Mouse (Mus musculus): Measurements from ENCODE around the gene Olfr566. TPM values are rescaled to one million over a fixed set of nuclear protein-coding genes. Genes with fewer than 3 reads are reported as not detected.

The Olfr566 gene
- polyA plus RNA-seq (2014; fragmentation: Nextera tagmentation; extraction: Ambion mirVana) = not detected in 2 replicates

DNA sequence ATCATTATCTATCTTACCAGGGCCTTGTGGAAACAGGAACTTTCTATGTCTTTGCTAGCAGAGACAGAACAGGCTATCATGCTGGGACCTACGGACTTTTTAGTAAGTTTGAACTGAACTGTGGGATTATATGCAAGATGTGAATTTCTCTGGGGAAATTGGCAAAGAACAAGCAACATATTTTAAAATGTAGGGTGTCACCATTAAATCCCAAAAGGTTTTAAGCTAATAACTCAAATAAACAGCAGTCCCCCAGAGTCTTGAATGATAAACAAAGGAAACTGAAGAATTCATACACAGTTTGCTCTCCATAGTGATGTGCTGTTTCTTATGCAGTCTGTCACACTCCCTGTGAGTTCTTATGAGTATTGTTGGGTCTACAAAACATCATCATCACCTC lies at the start of gene Olfr566:
Gene Olfr566, minus strand, starts transcription at position 101 of the 400 bp plus-strand sequence.
- no peaks in the 10 kb centered on the region for H3K27me3 ChIP-seq (replicated peaks; ENCODE audit: control insufficient read depth, insufficient read depth, low read length)
- H3K4me1 ChIP-seq (ENCODE audit: control insufficient read depth, insufficient read depth, low read length) = no peaks in the 10 kb centered on the region
- 77% methylated on average over 1 of the region's 1 CpGs for WGBS
- no peak within 1 kb of the TSS for H3K4me3 ChIP-seq (ENCODE audit: low read depth, low read length)
- no peak within 1 kb of the TSS for H3K9ac ChIP-seq (ENCODE audit: low read length)
- DNase-seq (ENCODE audit: low spot score) (no peak), ATAC-seq (no peak)
- no peaks in the 10 kb centered on the region for H3K9me3 ChIP-seq (replicated peaks; ENCODE audit: control insufficient read depth, low read length)
- no peaks in the 10 kb centered on the region for H3K36me3 ChIP-seq (ENCODE audit: control insufficient read depth, insufficient read depth, low read length)
- no peak within 1 kb of the TSS for H3K4me2 ChIP-seq (ENCODE audit: low read length)
- H3K27ac ChIP-seq (ENCODE audit: low read depth, low read length) = no peak within 1 kb of the TSS

DNA sequence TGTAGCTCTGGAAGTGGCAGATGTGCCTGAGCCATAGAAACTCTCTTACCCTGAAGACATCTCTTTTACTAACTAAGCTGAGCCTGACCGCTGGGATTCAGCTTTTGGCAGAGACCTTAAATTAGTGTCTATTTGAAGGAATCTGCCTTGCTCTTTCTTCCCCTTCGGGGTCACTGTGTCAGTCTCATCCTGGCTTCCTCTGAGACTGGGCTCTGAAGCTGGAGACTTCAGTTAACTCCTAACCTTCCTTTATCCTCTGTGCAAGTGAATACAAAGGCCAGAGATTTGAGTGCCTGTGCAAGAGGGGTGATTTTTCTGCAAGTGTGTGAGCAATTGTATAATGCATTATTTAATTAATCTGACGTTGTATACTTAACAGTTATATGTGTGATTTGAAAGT lies 32.2 kb upstream of the Olfr566 start, which contains the start of gene Olfr569:
Gene Olfr569, minus strand, starts transcription at position 101 of the 400 bp plus-strand sequence.
- no peaks in the 10 kb centered on the region for H3K27me3 ChIP-seq (replicated peaks; ENCODE audit: control insufficient read depth, insufficient read depth, low read length)
- no peak within 1 kb of the TSS for H3K4me3 ChIP-seq (ENCODE audit: low read depth, low read length)
- no peaks in the 10 kb centered on the region for H3K36me3 ChIP-seq (ENCODE audit: control insufficient read depth, insufficient read depth, low read length)
- H3K4me2 ChIP-seq (ENCODE audit: low read length) = no peak within 1 kb of the TSS
- H3K4me1 ChIP-seq (ENCODE audit: control insufficient read depth, insufficient read depth, low read length) = no peaks in the 10 kb centered on the region
- 74% methylated on average over 3 of the region's 3 CpGs for WGBS
- no peak within 1 kb of the TSS for H3K9ac ChIP-seq (ENCODE audit: low read length)
- H3K9me3 ChIP-seq (replicated peaks; ENCODE audit: control insufficient read depth, low read length) = no peaks in the 10 kb centered on the region
- no peak for DNase-seq (ENCODE audit: low spot score)
- H3K27ac ChIP-seq (ENCODE audit: low read depth, low read length) = no peak within 1 kb of the TSS
- no peak for ATAC-seq

DNA sequence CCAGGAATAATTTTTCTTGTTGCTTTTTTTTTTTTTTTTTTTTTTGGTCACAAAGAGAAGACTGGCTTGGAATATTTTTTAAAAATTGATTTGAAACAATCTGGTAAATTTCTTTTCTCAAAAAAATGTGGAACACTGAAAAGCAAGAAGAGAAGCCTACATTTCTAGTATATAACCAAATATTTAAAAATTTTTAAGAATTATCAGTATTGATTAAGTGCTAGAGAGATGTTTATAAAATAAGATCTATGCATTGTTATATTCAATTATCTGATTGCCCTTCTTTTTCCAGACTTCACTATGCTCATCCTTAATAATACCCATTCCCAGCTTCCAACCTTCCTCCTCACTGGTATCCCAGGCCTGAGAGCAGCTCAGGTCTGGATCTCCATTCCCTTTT lies 18.3 kb upstream of the Olfr566 start, which contains the start of gene Olfr568:
Gene Olfr568, plus strand, starts transcription at position 301 of the 400 bp plus-strand sequence.
- H3K36me3 ChIP-seq (ENCODE audit: control insufficient read depth, insufficient read depth, low read length) = no peaks in the 10 kb centered on the region
- H3K27ac ChIP-seq (ENCODE audit: low read depth, low read length) = no peak within 1 kb of the TSS
- no peak within 1 kb of the TSS for H3K9ac ChIP-seq (ENCODE audit: low read length)
- H3K4me2 ChIP-seq (ENCODE audit: low read length) = no peak within 1 kb of the TSS
- DNase-seq (ENCODE audit: low spot score) (no peak), ATAC-seq (no peak)
- no peak within 1 kb of the TSS for H3K4me3 ChIP-seq (ENCODE audit: low read depth, low read length)
- H3K9me3 ChIP-seq (replicated peaks; ENCODE audit: control insufficient read depth, low read length) = no peaks in the 10 kb centered on the region
- H3K4me1 ChIP-seq (ENCODE audit: control insufficient read depth, insufficient read depth, low read length) = no peaks in the 10 kb centered on the region
- H3K27me3 ChIP-seq (replicated peaks; ENCODE audit: control insufficient read depth, insufficient read depth, low read length) = no peaks in the 10 kb centered on the region

DNA sequence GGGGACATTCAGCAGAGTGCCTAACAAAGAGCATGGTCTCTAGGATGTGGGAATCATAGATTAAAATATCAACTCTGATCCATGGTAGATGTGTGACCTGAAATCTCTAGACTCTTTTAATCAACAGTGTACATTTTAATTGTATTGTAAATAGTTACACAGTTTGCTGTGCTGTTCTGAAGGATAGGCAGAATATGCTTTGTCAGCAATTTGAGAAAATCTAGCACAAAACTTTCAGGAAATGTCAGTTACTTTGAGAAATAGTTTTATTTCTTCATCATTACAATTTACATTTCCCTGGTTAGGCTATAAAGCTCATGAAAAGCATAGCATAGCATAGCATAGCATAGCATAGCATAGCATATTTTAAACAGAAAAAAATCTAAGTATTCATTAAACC lies 2.8 kb downstream of the Olfr566 start:
- Histone ChIP-seq H3K9me3 (replicated peaks; ENCODE audit: control insufficient read depth, low read length) (no peaks in the 10 kb centered on the region), H3K4me3 (ENCODE audit: low read depth, low read length) (no peak overlapping the region), H3K27me3 (replicated peaks; ENCODE audit: control insufficient read depth, insufficient read depth, low read length) (no peaks in the 10 kb centered on the region), H3K36me3 (ENCODE audit: control insufficient read depth, insufficient read depth, low read length) (no peaks in the 10 kb centered on the region), H3K4me1 (ENCODE audit: control insufficient read depth, insufficient read depth, low read length) (no peaks in the 10 kb centered on the region), H3K27ac (ENCODE audit: low read depth, low read length) (no peak overlapping the region), H3K4me2 (ENCODE audit: low read length) (no peak overlapping the region), H3K9ac (ENCODE audit: low read length) (no peak overlapping the region)
- ATAC-seq = no peak
- no peak for DNase-seq (ENCODE audit: low spot score)

Other genes with a start within 250 kb of the Olfr566 start
- gene Olfr553, start 240.5 kb downstream of the Olfr566 start, polyA plus RNA-seq (2014; fragmentation: Nextera tagmentation; extraction: Ambion mirVana) = not detected in 2 replicates
- gene Olfr554, start 220.3 kb downstream of the Olfr566 start, polyA plus RNA-seq (2014; fragmentation: Nextera tagmentation; extraction: Ambion mirVana) = not detected in 2 replicates
- gene Olfr555, start 199.9 kb downstream of the Olfr566 start, polyA plus RNA-seq (2014; fragmentation: Nextera tagmentation; extraction: Ambion mirVana) = not detected in 2 replicates
- gene Olfr556, start 193.9 kb downstream of the Olfr566 start, polyA plus RNA-seq (2014; fragmentation: Nextera tagmentation; extraction: Ambion mirVana) = not detected in 2 replicates
- 4.4 and 5.8 TPM in 2 replicates for gene Trim68, start 171.4 kb downstream of the Olfr566 start, polyA plus RNA-seq (2014; fragmentation: Nextera tagmentation; extraction: Ambion mirVana)
- not detected in 2 replicates for gene Olfr557, start 162.9 kb downstream of the Olfr566 start, polyA plus RNA-seq (2014; fragmentation: Nextera tagmentation; extraction: Ambion mirVana)
- gene Olfr558, start 156.6 kb downstream of the Olfr566 start, polyA plus RNA-seq (2014; fragmentation: Nextera tagmentation; extraction: Ambion mirVana) = not detected in 2 replicates
- gene Olfr33, start 139.7 kb downstream of the Olfr566 start, polyA plus RNA-seq (2014; fragmentation: Nextera tagmentation; extraction: Ambion mirVana) = not detected in 2 replicates
- not detected in 2 replicates for gene Olfr559, start 131.3 kb downstream of the Olfr566 start, polyA plus RNA-seq (2014; fragmentation: Nextera tagmentation; extraction: Ambion mirVana)
- not detected in 2 replicates for gene Olfr560, start 99.4 kb downstream of the Olfr566 start, polyA plus RNA-seq (2014; fragmentation: Nextera tagmentation; extraction: Ambion mirVana)
- 0.06 TPM in 1 of 2 replicates, not detected in the other for gene Olfr78, start 99.3 kb downstream of the Olfr566 start, polyA plus RNA-seq (2014; fragmentation: Nextera tagmentation; extraction: Ambion mirVana)
- not detected in 2 replicates for gene Olfr561, start 87.5 kb downstream of the Olfr566 start, polyA plus RNA-seq (2014; fragmentation: Nextera tagmentation; extraction: Ambion mirVana)
- not detected in 2 replicates for gene Olfr564, start 55.3 kb downstream of the Olfr566 start, polyA plus RNA-seq (2014; fragmentation: Nextera tagmentation; extraction: Ambion mirVana)
- not detected in 2 replicates for gene Olfr568, start 18.4 kb upstream of the Olfr566 start, polyA plus RNA-seq (2014; fragmentation: Nextera tagmentation; extraction: Ambion mirVana)
- gene Olfr569, start 32.1 kb upstream of the Olfr566 start, polyA plus RNA-seq (2014; fragmentation: Nextera tagmentation; extraction: Ambion mirVana) = not detected in 2 replicates
- 0.15 TPM in 1 of 2 replicates, not detected in the other for gene Olfr570, start 35.8 kb upstream of the Olfr566 start, polyA plus RNA-seq (2014; fragmentation: Nextera tagmentation; extraction: Ambion mirVana)
- not detected in 2 replicates for gene Olfr571, start 58.8 kb upstream of the Olfr566 start, polyA plus RNA-seq (2014; fragmentation: Nextera tagmentation; extraction: Ambion mirVana)
- not detected in 2 replicates for gene Olfr572, start 65.6 kb upstream of the Olfr566 start, polyA plus RNA-seq (2014; fragmentation: Nextera tagmentation; extraction: Ambion mirVana)
- not detected in 2 replicates for gene Olfr573-ps1, start 83.8 kb upstream of the Olfr566 start, polyA plus RNA-seq (2014; fragmentation: Nextera tagmentation; extraction: Ambion mirVana)
- not detected in 2 replicates for gene Olfr574, start 89.7 kb upstream of the Olfr566 start, polyA plus RNA-seq (2014; fragmentation: Nextera tagmentation; extraction: Ambion mirVana)
- not detected in 2 replicates for gene Olfr575, start 100.0 kb upstream of the Olfr566 start, polyA plus RNA-seq (2014; fragmentation: Nextera tagmentation; extraction: Ambion mirVana)
- not detected in 2 replicates for gene Olfr576, start 103.9 kb upstream of the Olfr566 start, polyA plus RNA-seq (2014; fragmentation: Nextera tagmentation; extraction: Ambion mirVana)
- not detected in 2 replicates for gene Olfr577, start 117.2 kb upstream of the Olfr566 start, polyA plus RNA-seq (2014; fragmentation: Nextera tagmentation; extraction: Ambion mirVana)
- gene Olfr578, start 130.6 kb upstream of the Olfr566 start, polyA plus RNA-seq (2014; fragmentation: Nextera tagmentation; extraction: Ambion mirVana) = not detected in 2 replicates
- gene Olfr582, start 179.3 kb upstream of the Olfr566 start, polyA plus RNA-seq (2014; fragmentation: Nextera tagmentation; extraction: Ambion mirVana) = not detected in 2 replicates
- not detected in 2 replicates for gene Olfr583, start 192.5 kb upstream of the Olfr566 start, polyA plus RNA-seq (2014; fragmentation: Nextera tagmentation; extraction: Ambion mirVana)
- gene Olfr584, start 223.1 kb upstream of the Olfr566 start, polyA plus RNA-seq (2014; fragmentation: Nextera tagmentation; extraction: Ambion mirVana) = not detected in 2 replicates
- not detected in 2 replicates for gene Olfr585, start 239.0 kb upstream of the Olfr566 start, polyA plus RNA-seq (2014; fragmentation: Nextera tagmentation; extraction: Ambion mirVana)